Mouse (Mus musculus) limb, embryonic 14.5 days (tissue): Measurements from ENCODE around the gene Pold4. TPM values are rescaled to one million over a fixed set of nuclear protein-coding genes. Genes with fewer than 3 reads are reported as not detected.

Experiments
- ATAC-seq: fragments of 200-750 bp; cut with Nextera tagmentation; 2 replicates; pipeline ENCODE4 v1.8.0; 2017; ENCODE audit warnings: low read depth, moderate number of reproducible peaks, moderate TSS enrichment; ENCODE audit not compliant: low FRiP score
- DNase-seq: peaks from one replicate; pipeline ENCODE4 v3.0.0-alpha.2; 2015; ENCODE audit warnings: low spot score
- H3K27ac ChIP-seq: fragments of 300-500 bp; sonication (generic); replicated peaks from 2 replicates; pipeline ENCODE4 v1.5.1; 2014; ENCODE audit warnings: low read depth, mild to moderate bottlenecking, low read length, moderate library complexity, mixed read lengths
- H3K27me3 ChIP-seq: fragments of 300-500 bp; sonication (generic); 2 replicates; pipeline ENCODE4 v1.6.1; 2014; ENCODE audit warnings: low read length, mixed read lengths; ENCODE audit not compliant: control insufficient read depth, insufficient read depth
- H3K36me3 ChIP-seq: fragments of 300-500 bp; sonication (generic); 2 replicates; pipeline ENCODE4 v1.6.1; 2014; ENCODE audit warnings: mild to moderate bottlenecking, low read length, moderate library complexity, mixed read lengths; ENCODE audit not compliant: control insufficient read depth, insufficient read depth
- H3K4me1 ChIP-seq: fragments of 300-500 bp; sonication (generic); 2 replicates; pipeline ENCODE4 v1.6.1; 2014; ENCODE audit warnings: antibody characterized with exemption, low read length, mixed read lengths; ENCODE audit not compliant: control insufficient read depth, insufficient read depth
- H3K4me2 ChIP-seq: fragments of 300-500 bp; sonication (generic); replicated peaks from 2 replicates; pipeline ENCODE4 v1.6.1; 2014; ENCODE audit warnings: low read depth, mild to moderate bottlenecking, low read length, moderate library complexity; ENCODE audit not compliant: severe bottlenecking
- H3K4me3 ChIP-seq: fragments of 300-500 bp; sonication (generic); replicated peaks from 2 replicates; pipeline ENCODE4 v1.5.1; 2014; ENCODE audit warnings: low read length
- H3K9ac ChIP-seq: fragments of 300-500 bp; sonication (generic); 2 replicates; pipeline ENCODE4 v1.6.1; 2014; ENCODE audit warnings: mild to moderate bottlenecking, low read depth, low read length, moderate library complexity; ENCODE audit not compliant: severe bottlenecking
- H3K9me3 ChIP-seq: fragments of 300-500 bp; sonication (generic); 2 replicates; pipeline ENCODE4 v1.6.1; 2016; ENCODE audit warnings: low read length; ENCODE audit not compliant: control insufficient read depth
- POLR2A ChIP-seq: fragments of 200-500 bp; IDR thresholded peaks from 2 replicates; pipeline ENCODE4 v1.8.0; 2012; ENCODE audit warnings: inconsistent platforms, mild to moderate bottlenecking, moderate library complexity, borderline replicate concordance; ENCODE audit not compliant: insufficient read depth, insufficient read length; ENCODE audit errors: extremely low read depth
- WGBS: fragments of 180-500 bp; shearing (Covaris S2); extraction: QIAGEN DNeasy Blood & Tissue Kit; methylation state at CpG from one replicate; pipeline ENCODE4 v1.1.7; 2014; 5-methylcytosine and 5-hydroxymethylcytosine counted together
- polyA plus RNA-seq, 2 experiments: library from polyadenylated mRNA; depleted of rRNA in 1 of 2; stranded (reverse) in 1 of 2; unstranded in 1 of 2; fragments of >200 nt; fragmentation: Nextera tagmentation in 1 of 2; extraction: Ambion mirVana in 1 of 2; gene quantifications; 2 replicates each; pipeline versions ENCODE4 v1.2.1 to v1.2.3; 2012 to 2014

The Pold4 gene
- polyA plus RNA-seq, 2 experiments: 26.5 to 48.0 TPM

DNA sequence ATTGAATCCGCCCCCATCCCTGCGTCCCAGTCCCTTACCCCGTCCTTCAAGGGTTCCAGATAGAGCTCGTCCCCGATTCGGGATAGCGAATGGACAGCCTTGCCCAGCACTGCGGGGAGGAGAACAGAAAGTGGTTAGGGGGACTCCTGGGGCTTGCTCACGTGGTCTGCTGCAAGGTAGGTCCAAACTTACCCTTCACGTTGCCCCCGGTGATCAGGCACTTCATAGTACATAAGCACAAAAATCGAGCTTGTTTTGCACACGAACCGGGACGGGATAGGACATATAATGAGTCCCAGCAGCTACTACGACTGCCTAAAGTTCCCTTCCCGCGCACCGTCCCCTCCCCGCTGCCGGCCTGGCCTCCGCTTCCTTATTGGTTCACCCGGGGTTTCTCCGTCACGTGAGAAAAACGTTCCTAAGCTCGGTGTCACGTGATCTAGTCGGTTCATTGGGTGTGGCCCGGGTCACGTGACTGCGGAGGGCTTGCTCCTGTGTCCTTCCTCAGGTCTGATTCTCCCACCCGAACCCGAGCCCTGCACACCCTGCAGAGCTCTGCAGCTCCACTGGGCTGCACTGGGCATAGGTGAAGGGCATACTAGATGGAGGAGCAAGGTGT lies 30.3 kb upstream of the Pold4 start, which contains the start of gene Rad9a:
TSS of gene Rad9a (minus strand) at position 372 of the 619 bp plus-strand sequence.
- Histone ChIP-seq H3K9me3 (no peaks in the 10 kb centered on the region), H3K27me3 (no peaks in the 10 kb centered on the region), H3K36me3 (peaks cover 39% of the 10 kb centered on the region), H3K9ac (peak within 1 kb of the TSS; percentile 73), H3K4me2 (peak within 1 kb of the TSS; percentile 98), H3K4me3 (peak within 1 kb of the TSS; percentile 67), H3K27ac (peak within 1 kb of the TSS; percentile 65; the same call in 1 of the 2 replicates), H3K4me1 (peaks cover 16% of the 10 kb centered on the region)
- TF ChIP-seq POLR2A: no peak
- WGBS: under 1% methylated on average over 34 of the region's 34 CpGs
- ATAC-seq (peak; percentile 91), DNase-seq (peak; percentile 99)

- WGBS: 29% methylated on average over 7 of the region's 7 CpGs
- no peaks in the 10 kb centered on the region for H3K27me3 ChIP-seq
- H3K27ac ChIP-seq: no peak overlapping the region
- H3K9me3 ChIP-seq: no peaks in the 10 kb centered on the region
- peaks cover 32% of the 10 kb centered on the region for H3K36me3 ChIP-seq
- no peak for DNase-seq
- TF ChIP-seq POLR2A: no peak
- ATAC-seq: no peak
- peaks cover 16% of the 10 kb centered on the region for H3K4me1 ChIP-seq
- peak overlapping the region; percentile 98 for H3K4me2 ChIP-seq
- peak overlapping the region; percentile 73 for H3K9ac ChIP-seq
- peak overlapping the region; percentile 67 for H3K4me3 ChIP-seq
Measured at GRCm38 (mm10) chr19:4202149-4202548, 29.6 kb upstream of the Pold4 start.

DNA sequence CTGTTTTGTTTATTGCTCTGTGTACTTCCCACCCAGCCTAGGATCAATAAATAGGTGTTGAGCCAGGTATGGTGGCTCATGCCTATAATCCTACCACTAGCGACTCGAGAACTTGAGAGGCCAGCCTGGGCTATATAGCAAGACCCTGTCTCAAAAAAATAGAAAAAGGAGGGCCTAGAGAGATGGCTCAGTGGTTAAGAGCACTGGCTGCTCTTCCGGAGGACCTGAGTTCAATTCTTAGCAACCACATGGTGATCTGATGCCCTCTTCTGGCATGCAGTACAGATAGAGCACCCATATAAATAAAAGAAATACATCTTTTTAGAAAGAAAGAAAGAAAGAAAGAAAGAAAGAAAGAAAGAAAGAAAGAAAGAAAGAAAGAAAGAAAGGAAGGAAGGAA lies 28.6 kb upstream of the Pold4 start:
- peaks cover 22% of the 10 kb centered on the region for H3K36me3 ChIP-seq
- ATAC-seq: no peak
- no peaks in the 10 kb centered on the region for H3K9me3 ChIP-seq
- no peak overlapping the region for H3K27ac ChIP-seq
- H3K27me3 ChIP-seq: no peaks in the 10 kb centered on the region
- no peak overlapping the region for H3K9ac ChIP-seq
- peaks cover 16% of the 10 kb centered on the region for H3K4me1 ChIP-seq
- no peak for DNase-seq
- H3K4me2 ChIP-seq: no peak overlapping the region
- no peak overlapping the region for H3K4me3 ChIP-seq
- no peak for TF ChIP-seq POLR2A
- WGBS: 62% methylated on average over 3 of the region's 3 CpGs

DNA sequence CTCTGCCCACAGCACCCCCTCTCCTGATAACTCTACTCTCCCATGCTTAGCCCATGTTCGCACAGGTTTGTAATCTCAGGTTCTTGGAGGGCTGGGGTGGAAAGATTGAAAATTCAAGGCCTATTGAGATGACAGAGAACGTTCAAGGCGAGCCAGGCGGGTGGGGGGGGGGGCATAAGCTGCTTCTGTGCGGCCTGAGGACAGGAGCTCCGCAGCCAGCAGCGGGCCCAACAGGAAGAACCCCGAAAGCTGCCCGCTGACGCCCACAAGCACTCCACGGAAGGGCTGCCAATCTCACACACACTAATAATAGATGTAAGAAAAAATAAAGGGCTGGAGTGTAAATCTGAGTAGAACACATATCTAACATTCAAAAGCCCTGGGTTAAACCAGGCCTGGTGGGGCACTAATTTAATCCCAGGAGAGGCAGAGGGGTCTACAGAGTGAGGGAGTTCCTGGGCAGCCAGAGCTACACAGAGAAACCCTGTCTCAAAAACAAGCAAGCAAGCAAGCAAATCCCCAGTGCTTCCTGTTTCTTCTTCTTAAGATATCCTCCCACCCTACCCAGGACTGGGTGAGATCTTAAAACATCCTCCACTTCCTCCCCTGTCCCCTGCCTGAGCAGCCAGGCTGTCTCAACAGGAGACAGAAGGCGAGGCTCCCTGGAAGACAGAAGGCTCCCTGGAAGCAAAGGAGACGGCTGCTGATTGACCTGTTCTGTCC lies 27.9 kb upstream of the Pold4 start:
- Histone ChIP-seq H3K9me3 (no peaks in the 10 kb centered on the region), H3K4me3 (no peak overlapping the region), H3K4me1 (peaks cover 16% of the 10 kb centered on the region), H3K9ac (no peak overlapping the region), H3K36me3 (peaks cover 16% of the 10 kb centered on the region), H3K27ac (no peak overlapping the region), H3K27me3 (no peaks in the 10 kb centered on the region), H3K4me2 (no peak overlapping the region)
- no peak for TF ChIP-seq POLR2A
- DNase-seq (no peak), ATAC-seq (no peak)
- WGBS: 60% methylated on average over 13 of the region's 13 CpGs

GRCm38 (mm10) chr19:4204889-4205288 lies 26.8 kb upstream of the Pold4 start:
- no peak overlapping the region for H3K27ac ChIP-seq
- H3K4me1 ChIP-seq: peaks cover 16% of the 10 kb centered on the region
- H3K27me3 ChIP-seq: no peaks in the 10 kb centered on the region
- no peak for DNase-seq
- WGBS: 71% methylated on average over 3 of the region's 4 CpGs
- no peak for ATAC-seq
- no peak overlapping the region for H3K4me2 ChIP-seq
- no peak overlapping the region for H3K9ac ChIP-seq
- H3K4me3 ChIP-seq: no peak overlapping the region
- no peaks in the 10 kb centered on the region for H3K9me3 ChIP-seq
- H3K36me3 ChIP-seq: peaks cover 5% of the 10 kb centered on the region; the same call in 1 of the 2 replicates
- no peak for TF ChIP-seq POLR2A
